Mouse (Mus musculus) yolk sac, embryonic 10.5 days (tissue): ENCODE results near the gene Sik2.

Source experiments
- DNase-seq: peaks from one replicate; pipeline ENCODE4 v3.0.0-alpha.2; 2017; ENCODE audit warnings: low spot score

The Sik2 gene

DNA sequence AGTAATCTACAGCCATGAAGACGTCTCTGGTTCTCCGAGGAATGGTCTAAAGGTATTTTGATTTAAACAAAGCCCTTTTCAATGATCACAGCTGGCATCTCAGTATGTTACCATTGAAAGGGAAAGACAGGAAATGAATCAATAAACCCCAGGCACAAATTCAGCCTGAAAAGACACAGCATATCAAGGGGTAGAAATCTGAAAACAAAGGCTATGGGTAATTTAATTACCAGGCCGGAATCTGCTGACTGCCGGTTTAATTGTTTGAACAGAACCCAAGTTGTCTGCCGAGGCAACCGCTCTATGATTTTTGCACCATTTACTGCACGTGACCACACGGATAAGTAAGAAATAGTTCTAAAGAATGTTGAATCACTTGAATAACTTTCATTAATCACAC is 22.8 kb downstream of the Sik2 start:
- DNase-seq = no peak

DNA sequence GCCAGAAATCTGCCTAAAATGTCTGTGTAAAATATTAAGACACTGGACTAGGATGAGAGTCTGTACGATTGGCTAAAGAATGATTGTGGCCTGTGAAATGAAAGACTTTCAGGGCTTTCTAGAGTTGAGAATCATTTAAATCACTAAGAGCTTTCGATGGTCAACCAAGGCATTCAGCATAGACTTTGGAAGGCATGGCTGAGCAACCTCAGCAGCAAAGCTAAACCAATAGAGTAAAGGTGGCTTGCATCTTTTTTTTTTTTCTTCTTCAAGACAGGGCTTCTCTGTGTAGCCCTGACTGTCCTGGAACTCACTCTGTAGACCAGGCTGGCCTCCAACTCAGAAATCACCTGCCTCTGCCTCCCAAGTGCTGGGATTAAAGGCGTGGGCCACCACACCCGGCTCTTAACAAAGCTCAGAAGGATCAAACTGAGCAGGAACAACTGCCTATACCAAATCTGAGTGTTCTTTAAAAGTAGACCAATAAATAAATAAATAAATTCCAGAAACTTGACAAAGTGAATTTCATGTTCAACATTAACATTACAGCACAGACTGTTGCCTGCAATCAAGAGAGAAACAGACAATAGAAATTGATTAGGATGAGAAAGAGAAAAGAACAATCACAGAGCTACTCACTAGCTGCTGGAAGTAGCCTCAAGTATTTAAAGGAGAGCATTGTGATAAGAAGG is 27.2 kb downstream of the Sik2 start:
- no peak for DNase-seq

- DNase-seq = no peak
Measured at GRCm38 (mm10) chr9:50974631-50975030, 34.2 kb downstream of the Sik2 start.

GRCm38 (mm10) chr9:50970413-50970812 is 38.5 kb downstream of the Sik2 start:
- no peak for DNase-seq

DNA sequence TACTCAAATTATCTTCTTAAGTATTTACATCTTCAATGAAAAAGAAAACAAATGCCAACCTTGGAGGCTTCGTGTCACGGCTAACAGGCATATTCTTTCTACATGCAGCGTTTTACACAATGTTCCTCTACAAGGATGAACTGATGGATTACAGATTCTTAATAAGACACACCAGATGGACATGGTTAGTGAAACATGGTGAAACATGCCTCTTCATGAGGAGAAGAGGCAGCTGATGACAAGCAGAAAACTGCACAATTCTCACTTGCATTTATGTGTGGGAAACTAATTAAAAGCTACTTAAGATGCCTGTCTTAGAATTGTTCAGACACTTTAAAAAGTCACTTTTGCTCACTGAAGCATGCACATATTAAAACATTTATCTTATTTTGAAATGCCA is 39.6 kb downstream of the Sik2 start:
- no peak for DNase-seq

DNA sequence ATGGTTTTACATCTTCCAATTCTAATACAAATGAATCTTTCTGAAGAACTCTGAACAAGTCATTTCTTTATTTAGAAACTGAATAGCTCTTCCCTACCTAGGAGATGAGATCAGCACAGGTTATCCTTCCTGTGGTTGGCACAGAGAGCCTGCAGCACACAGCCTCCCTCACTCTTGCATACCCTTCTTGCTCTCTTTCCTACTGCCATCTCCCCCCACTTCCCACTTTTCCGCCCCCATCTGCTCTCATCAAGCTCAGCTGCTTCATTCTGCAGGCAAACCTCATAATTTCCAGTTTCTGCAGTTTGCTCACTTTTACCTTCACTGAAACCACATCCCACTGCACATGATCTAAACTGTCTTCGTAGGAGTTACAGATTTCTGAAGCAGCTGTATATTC is 42.6 kb downstream of the Sik2 start:
- DNase-seq = no peak

DNA sequence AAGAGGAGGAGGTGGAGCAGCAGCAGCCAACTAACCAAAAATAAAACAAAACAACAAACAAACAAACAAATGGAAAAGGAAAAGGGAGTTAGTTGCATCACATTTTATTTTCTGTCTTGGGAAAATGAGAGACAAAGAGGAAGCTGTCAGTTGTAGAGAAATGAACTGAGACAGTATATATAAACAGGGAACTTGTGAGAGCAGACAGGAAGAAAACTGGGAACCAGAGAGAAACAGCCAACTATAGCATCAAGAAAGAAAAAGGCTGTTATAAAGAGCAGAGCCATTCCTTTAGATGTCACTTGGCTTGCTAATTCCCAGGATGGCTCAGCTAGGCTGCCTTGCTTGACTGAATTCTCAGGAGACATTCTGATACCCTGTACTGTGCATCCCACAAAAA is 43.5 kb downstream of the Sik2 start:
- DNase-seq = no peak

- no peak for DNase-seq
Measured at GRCm38 (mm10) chr9:50964911-50965310, 44.0 kb downstream of the Sik2 start.

- no peak for DNase-seq
Measured at GRCm38 (mm10) chr9:50957956-50958489, 50.9 kb downstream of the Sik2 start.

DNA sequence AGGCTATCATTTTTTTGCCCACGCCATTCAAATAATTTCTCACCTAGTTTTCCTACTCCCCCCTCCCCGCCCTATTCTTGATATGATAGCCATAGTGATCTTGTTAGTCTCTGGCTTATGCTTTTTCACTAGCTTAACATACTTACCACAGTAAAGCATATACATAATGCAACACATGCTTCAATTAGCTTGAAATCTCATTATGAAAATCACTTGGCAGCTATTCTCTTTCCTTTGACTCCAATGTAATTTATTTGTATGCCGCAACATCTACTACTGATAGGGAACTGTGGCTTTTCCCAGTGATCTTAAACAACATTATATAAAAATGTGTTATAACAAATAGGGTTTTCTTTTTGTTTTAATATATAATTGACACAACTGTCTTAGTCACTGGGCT is 53.7 kb downstream of the Sik2 start:
- no peak for DNase-seq

GRCm38 (mm10) chr9:50948097-50948823 is 60.6 kb downstream of the Sik2 start:
- no peak for DNase-seq

DNA sequence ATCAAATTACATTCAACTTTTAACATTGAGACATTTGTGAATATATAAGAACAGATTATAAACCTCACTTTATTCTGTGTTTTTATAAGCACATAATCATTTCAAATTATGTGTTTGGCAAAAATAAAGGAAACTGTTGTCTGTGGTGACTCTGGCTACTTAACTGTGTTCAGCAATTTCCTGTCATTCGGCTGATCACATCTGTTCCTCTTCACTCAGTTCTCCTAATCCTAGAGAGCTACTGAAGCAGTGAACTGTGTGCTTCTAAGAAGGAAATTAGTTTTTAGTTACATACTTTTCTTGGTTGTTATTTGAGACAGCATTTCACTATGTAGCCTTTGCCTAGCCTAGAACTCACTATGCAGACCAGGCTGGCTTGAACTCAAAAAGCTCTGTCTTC is 62.5 kb downstream of the Sik2 start:
- no peak for DNase-seq

- DNase-seq = no peak
Measured at GRCm38 (mm10) chr9:50944826-50945225, 64.0 kb downstream of the Sik2 start.

- no peak for DNase-seq
Measured at GRCm38 (mm10) chr9:50942711-50943110, 66.2 kb downstream of the Sik2 start.

DNA sequence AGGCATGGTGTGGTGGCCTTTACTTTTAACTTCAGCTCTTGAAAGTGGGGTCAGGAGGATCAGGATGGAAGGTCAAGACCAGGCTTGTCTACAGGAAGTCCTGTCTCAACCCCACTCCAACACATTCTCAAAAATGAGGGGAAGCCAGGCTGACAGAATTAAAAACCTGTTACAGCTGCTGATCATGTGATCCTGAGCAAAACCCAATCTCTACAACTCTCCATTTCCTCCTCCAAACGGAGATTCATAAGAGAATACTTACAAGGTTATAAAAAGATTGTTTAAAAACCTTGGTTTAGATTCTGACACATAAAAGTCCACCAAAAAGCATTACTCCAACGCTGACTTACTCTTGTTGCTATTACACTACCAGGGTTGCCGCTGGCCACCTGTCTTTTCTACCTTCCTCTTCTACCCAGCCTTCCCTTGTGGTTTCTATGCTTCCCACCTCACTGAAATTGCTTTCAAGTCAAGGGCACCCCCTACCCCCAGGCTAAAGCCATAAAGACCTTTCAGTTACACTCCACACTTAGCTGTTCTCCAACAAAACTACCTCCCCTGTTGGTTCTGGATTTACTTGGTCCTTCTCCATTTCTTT is 67.0 kb downstream of the Sik2 start:
- DNase-seq = no peak

DNA sequence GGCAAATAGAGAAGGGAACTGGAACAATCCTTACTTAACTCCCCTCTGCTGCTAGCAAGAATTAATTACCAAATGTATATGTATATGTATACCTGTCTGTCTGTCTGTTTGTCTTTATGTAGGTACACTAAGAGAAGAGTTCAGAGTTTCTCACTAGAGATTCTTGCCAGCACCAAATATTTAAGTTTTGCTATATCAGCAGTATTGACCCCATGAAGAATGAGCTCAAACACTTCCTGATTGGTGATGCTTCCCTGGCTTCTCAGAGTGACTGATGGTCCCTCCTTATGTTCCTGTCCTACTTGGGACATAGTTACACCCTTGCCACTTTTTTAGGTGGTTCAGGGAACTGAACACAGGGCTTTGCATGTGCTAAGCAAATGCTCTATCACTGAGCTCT is 78.9 kb downstream of the Sik2 start:
- DNase-seq = no peak

DNA sequence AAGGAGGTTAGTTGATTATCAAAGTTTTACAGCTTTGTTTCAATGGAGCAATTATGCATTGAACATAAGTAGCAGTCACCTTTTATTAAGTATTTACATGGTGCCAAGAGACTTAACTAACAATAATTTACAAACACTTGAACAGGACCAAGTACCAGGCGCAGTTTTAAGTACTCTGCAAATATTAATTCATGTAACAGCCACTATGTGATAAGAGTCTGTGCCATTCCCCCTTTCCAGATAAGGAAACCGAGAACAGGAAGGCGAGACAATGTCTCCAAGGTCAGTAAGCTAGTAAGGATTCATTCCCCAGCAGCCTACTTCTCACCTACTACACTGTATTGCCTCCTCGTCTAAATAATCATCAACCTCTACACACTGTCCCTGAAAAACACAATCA is 83.1 kb downstream of the Sik2 start:
- no peak for DNase-seq

DNA sequence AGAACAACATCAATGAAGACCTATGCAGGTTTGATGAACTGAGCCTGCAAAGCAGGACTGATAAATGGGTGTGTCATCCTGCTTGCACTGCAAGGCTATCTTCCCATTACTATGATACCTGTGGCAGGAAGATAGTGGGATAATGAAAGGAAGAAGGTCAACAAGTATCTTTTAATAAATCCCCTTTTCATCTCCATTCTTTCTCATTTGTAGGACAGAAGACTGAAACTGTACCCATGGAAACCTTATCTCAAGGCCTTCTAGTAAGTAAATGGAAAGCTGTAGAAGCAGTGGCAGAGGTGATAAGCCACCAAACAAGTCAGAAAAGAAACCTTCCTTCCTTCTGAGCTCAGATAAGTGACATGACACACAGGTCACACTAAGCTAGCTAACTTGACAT is 84.4 kb downstream of the Sik2 start:
- DNase-seq = no peak

GRCm38 (mm10) chr9:50922363-50923153 is 86.3 kb downstream of the Sik2 start:
- no peak for DNase-seq

GRCm38 (mm10) chr9:50920933-50921895 is 87.7 kb downstream of the Sik2 start:
- DNase-seq = no peak

GRCm38 (mm10) chr9:50919554-50919953 is 89.3 kb downstream of the Sik2 start:
- DNase-seq = no peak
